Mouse (Mus musculus) heart, adult 2 months (tissue): ENCODE data around the gene Zfp553. TPM values are rescaled to one million over a fixed set of nuclear protein-coding genes. Genes with fewer than 3 reads are reported as not detected.

Experiments
- DNase-seq, 2 experiments: peaks; one replicate each; pipeline ENCODE4 v3.0.0; 2021
- H3K27ac ChIP-seq: fragments of 200-600 bp; 2 replicates; pipeline ENCODE4 v1.8.1; 2022
- H3K27me3 ChIP-seq: fragments of 200-500 bp; 2 replicates; pipeline ENCODE4 v1.6.1; 2012; ENCODE audit warnings: mild to moderate bottlenecking, low read length, inconsistent platforms, mixed read lengths; ENCODE audit not compliant: control insufficient read depth, insufficient read depth
- H3K36me3 ChIP-seq: fragments of 200-500 bp; 2 replicates; pipeline ENCODE4 v1.6.1; 2012; ENCODE audit warnings: low read length, inconsistent platforms; ENCODE audit not compliant: control insufficient read depth, insufficient read depth
- H3K4me1 ChIP-seq: fragments of 200-500 bp; 2 replicates; pipeline ENCODE4 v1.6.1; 2011; ENCODE audit warnings: low read length; ENCODE audit not compliant: control insufficient read depth, insufficient read depth
- H3K4me3 ChIP-seq: fragments of 200-600 bp; 2 replicates; pipeline ENCODE4 v1.8.1; 2022
- H3K79me2 ChIP-seq: fragments of 200-500 bp; replicated peaks from 2 replicates; pipeline ENCODE4 v1.6.1; 2012; ENCODE audit warnings: mild to moderate bottlenecking, inconsistent platforms, low read length, moderate library complexity, mixed read lengths; ENCODE audit not compliant: control insufficient read depth, insufficient read depth
- H3K9ac ChIP-seq: fragments of 200-500 bp; 2 replicates; pipeline ENCODE4 v1.6.1; 2012; ENCODE audit warnings: low read depth, mild to moderate bottlenecking, control low read depth, inconsistent platforms, low read length, mixed read lengths
- CTCF ChIP-seq: fragments of 200-600 bp; IDR thresholded peaks from 2 replicates; pipeline ENCODE4 v1.8.1; 2022; ENCODE audit warnings: antibody characterized with exemption, mild to moderate bottlenecking, moderate library complexity
- EP300 ChIP-seq: fragments of 200-500 bp; IDR thresholded peaks from 2 replicates; pipeline ENCODE4 v1.6.1; 2011; ENCODE audit warnings: low read depth, low read length, control low read depth; ENCODE audit not compliant: insufficient read depth
- POLR2A ChIP-seq: fragments of 200-500 bp; IDR thresholded peaks from 2 replicates; pipeline ENCODE4 v1.6.1; 2011; ENCODE audit warnings: mild to moderate bottlenecking, low read depth, low read length, control low read depth; ENCODE audit not compliant: insufficient read depth
- WGBS: fragments of 180-500 bp; shearing (Covaris S2); methylation state at CpG from one replicate; pipeline ENCODE4 v1.1.7; 2018; 5-methylcytosine and 5-hydroxymethylcytosine counted together
- intact Hi-C: fragments of 180-260 bp; cut with DNase I; formaldehyde crosslinking; loops from one replicate; pipeline ENCODE4 v1.15.1; 2025
- polyA plus RNA-seq: library from polyadenylated mRNA; depleted of rRNA; stranded (reverse); fragments of >200 nt; gene quantifications from 2 replicates; pipeline ENCODE4 v1.2.3, GENCODE M21; 2012
- total RNA-seq, 2 experiments: library from RNA; stranded (reverse); gene quantifications; 2 replicates each; pipeline ENCODE4 v1.2.3; 2021

Gene Zfp553
- total and polyA plus RNA-seq, 3 experiments = 5.0 to 6.3 (median 6.0) TPM

DNA sequence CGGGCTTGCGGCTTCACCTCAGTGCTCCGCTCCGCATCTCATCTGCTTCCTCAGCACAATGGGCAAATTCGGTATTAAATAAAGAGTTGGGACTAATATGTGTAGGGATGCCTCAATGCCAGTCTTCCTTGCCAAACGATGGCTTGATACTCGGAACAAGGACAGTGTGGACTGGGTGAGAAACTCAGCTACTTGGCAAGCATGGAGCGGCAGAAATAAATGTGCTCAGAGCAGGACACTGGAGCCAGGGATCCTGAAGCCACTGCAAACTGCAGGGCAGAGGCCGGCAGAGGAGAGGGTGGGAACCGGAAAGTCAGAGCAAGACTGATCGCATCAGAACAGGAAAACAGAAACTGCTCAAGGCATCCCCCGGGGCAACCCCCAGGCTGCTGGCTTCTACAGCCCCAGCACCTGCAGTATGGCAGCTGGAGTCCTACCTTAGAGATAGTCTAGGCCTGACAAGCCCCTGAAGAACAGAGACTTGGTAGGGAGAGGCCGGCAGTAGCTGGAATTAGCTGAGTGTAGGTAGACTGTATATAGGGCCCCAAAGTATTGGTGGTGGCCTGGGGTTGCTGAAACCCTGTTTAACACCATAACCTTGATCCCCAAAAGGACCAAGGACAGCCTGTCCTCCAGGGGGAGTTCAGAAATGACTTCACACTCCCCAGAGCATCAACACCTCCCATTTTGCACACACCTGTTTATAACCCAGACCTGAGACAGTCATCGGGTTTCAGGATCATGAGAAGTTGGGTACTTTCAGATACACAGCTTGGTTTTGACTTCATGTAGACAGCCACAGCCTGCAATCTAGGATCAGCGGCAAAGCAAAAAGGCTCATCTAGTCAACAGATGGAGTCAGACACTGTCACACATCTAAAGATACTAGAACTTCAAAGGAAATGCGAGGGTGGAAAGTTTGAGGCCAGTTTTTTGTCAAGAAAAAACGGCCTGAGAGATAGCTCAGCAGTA is 44.3 kb upstream of the Zfp553 start:
- H3K4me3 ChIP-seq = no peak overlapping the region
- H3K4me1 ChIP-seq = no peaks in the 10 kb centered on the region
- WGBS = 55% methylated on average over 17 of the region's 17 CpGs
- no peak for DNase-seq
- H3K79me2 ChIP-seq = no peaks in the 10 kb centered on the region
- no peaks in the 10 kb centered on the region for H3K27me3 ChIP-seq
- H3K9ac ChIP-seq = no peak overlapping the region
- intact Hi-C loops = no loop called here
- no peak for TF ChIP-seq CTCF
- TF ChIP-seq EP300 = no peak
- H3K27ac ChIP-seq = no peak overlapping the region
- H3K36me3 ChIP-seq = no peaks in the 10 kb centered on the region

GRCm38 (mm10) chr7:127190672-127191071 is 42.2 kb upstream of the Zfp553 start:
- H3K27ac ChIP-seq = no peak overlapping the region
- no peak for DNase-seq
- no peak overlapping the region for H3K4me3 ChIP-seq
- TF ChIP-seq CTCF = no peak
- TF ChIP-seq POLR2A = no peak
- TF ChIP-seq EP300 = no peak
- peaks cover 2% of the 10 kb centered on the region; the same call in 1 of the 2 replicates for H3K79me2 ChIP-seq
- H3K4me1 ChIP-seq = peaks cover 5% of the 10 kb centered on the region
- no peaks in the 10 kb centered on the region for H3K27me3 ChIP-seq
- no peak overlapping the region for H3K9ac ChIP-seq
- no peaks in the 10 kb centered on the region; the same call in 1 of the 2 replicates for H3K36me3 ChIP-seq
- 84% methylated on average over 6 of the region's 6 CpGs for WGBS
- intact Hi-C loops = loop anchor here (10.0 kb wide), 1 partner anchor 176 kb away; the partner anchor contains the start of genes Mvp, Pagr1a and Pagr1b

DNA sequence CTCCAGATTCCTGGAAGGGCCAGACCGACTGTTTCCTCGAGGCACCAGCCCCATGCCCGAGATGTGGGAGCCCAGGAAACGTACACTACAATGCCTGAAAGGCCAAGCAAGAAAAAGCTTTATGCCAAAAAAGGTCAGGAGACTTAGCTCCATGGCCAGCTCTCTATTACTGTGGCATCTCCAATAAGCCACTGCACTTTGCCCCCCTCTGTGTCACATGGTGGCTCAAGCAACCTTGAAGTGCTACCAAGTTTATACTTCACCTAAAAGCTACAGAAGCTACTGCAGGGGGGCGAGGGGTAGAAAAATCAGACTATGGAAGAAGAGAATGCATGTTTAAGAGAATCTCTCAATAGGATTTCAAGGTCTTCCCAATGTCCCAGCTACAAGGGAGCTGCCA is 39.9 kb upstream of the Zfp553 start:
- Histone ChIP-seq H3K36me3 (no peaks in the 10 kb centered on the region; the same call in 1 of the 2 replicates), H3K79me2 (peaks cover 2% of the 10 kb centered on the region; the same call in 1 of the 2 replicates), H3K4me3 (no peak overlapping the region), H3K27me3 (no peaks in the 10 kb centered on the region), H3K27ac (no peak overlapping the region), H3K4me1 (peaks cover 7% of the 10 kb centered on the region), H3K9ac (no peak overlapping the region)
- no peak for DNase-seq
- TF ChIP-seq POLR2A (no peak), EP300 (no peak), CTCF (no peak)
- 89% methylated on average over 5 of the region's 5 CpGs for WGBS
- intact Hi-C loops = loop anchor here (10.0 kb wide), 1 partner anchor 178 kb away; the partner anchor contains the start of genes Mvp, Pagr1a and Pagr1b

DNA sequence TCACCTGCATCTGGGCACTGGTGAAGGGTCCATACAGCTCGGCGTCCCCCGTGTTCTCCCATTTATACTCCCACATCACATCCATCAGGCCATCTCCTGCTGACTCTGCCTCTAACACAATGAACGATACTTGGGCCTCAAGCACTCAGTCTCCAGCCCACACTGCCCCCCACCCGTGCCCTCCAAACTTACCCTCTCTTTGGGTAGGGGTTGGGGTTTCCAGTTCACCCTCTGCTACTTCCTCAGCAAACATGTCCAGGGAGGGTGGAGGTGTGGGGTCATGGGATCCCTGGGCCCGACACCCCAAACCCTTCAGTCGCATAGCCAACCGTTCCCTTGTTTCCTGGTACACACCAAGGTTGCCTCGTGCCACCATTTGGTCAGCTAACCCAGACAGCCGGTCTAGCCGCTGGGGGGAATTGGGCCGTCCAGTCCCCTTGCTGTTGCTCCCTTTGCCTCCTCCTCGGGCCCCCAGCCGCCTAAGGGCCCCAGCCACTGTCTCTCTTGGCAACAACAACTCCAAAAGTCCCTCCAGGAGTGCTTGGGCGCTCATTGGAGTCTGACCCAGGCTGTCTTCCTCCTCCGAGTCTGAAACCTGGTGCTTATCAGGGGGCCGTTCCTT is 38.7 kb upstream of the Zfp553 start:
- Histone ChIP-seq H3K27ac (no peak overlapping the region), H3K9ac (no peak overlapping the region), H3K4me3 (no peak overlapping the region), H3K79me2 (peaks cover 2% of the 10 kb centered on the region; the same call in 1 of the 2 replicates), H3K4me1 (peaks cover 7% of the 10 kb centered on the region), H3K36me3 (no peaks in the 10 kb centered on the region; the same call in 1 of the 2 replicates), H3K27me3 (no peaks in the 10 kb centered on the region)
- intact Hi-C loops = loop anchor here (10.0 kb wide), 1 partner anchor 179 kb away; the partner anchor contains the start of genes Mvp, Pagr1a and Pagr1b
- no peak for DNase-seq
- 84% methylated on average over 17 of the region's 17 CpGs for WGBS
- TF ChIP-seq EP300 (no peak), POLR2A (no peak), CTCF (no peak)

DNA sequence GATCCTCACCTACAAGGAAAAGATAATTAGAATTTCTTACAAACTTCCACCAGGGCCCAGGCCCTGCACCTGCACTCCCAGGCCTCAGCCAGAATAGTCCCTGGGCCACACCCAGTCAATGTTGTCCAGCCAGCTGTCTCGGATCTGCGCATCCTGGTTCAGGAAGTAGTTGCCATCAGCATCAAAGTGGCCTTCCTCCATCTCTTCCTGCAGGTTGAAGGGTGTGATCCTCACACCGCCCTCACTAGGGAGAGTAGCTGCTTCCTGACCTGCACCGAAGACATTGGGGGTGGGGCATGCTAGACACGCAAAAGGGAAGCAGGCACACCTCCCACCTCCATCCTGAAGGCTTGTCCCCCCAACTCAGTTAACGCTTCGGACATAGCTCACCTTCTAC is 38.2 kb upstream of the Zfp553 start:
- H3K9ac ChIP-seq = no peak overlapping the region
- peaks cover 7% of the 10 kb centered on the region for H3K4me1 ChIP-seq
- 48% methylated on average over 7 of the region's 7 CpGs for WGBS
- peak overlapping the region; percentile 68; the same call in 1 of the 2 replicates for H3K4me3 ChIP-seq
- TF ChIP-seq POLR2A (no peak), CTCF (no peak), EP300 (no peak)
- H3K79me2 ChIP-seq = peaks cover 2% of the 10 kb centered on the region; the same call in 1 of the 2 replicates
- H3K27me3 ChIP-seq = no peaks in the 10 kb centered on the region
- no peak for DNase-seq
- no peaks in the 10 kb centered on the region; the same call in 1 of the 2 replicates for H3K36me3 ChIP-seq
- no peak overlapping the region for H3K27ac ChIP-seq
- intact Hi-C loops = loop anchor here (10.0 kb wide), 1 partner anchor 180 kb away; the partner anchor contains the start of genes Mvp, Pagr1a and Pagr1b
